Mouse (Mus musculus) stomach, postnatal 0 days (tissue): Measurements from ENCODE around the gene Atp8b3.

Source experiments
- CTCF ChIP-seq: IDR thresholded peaks from 2 replicates; pipeline ENCODE4 v1.5.1; 2016; ENCODE audit warnings: antibody characterized with exemption, low read depth, mild to moderate bottlenecking, moderate library complexity
- EP300 ChIP-seq: optimal IDR thresholded peaks from 2 replicates; pipeline ENCODE3; 2016; ENCODE audit warnings: antibody characterized with exemption

- TF ChIP-seq CTCF = peak; percentile 88
- TF ChIP-seq EP300 = no peak
Measured at GRCm38 (mm10) chr10:80548428-80549006, 9.6 kb upstream of the Atp8b3 start.
